Mouse (Mus musculus) olfactory bulb, adult 2 months (tissue): Measurements from ENCODE around the gene Crb2.

Experiments
- CTCF ChIP-seq: fragments of 200-500 bp; IDR thresholded peaks from 2 replicates; pipeline ENCODE4 v1.5.1; 2012; ENCODE audit warnings: low read depth, mild to moderate bottlenecking, low read length, moderate library complexity; ENCODE audit not compliant: insufficient read depth
- POLR2A ChIP-seq: fragments of 200-500 bp; IDR thresholded peaks from 2 replicates; pipeline ENCODE4 v1.6.1; 2012; ENCODE audit warnings: mild to moderate bottlenecking, low read depth, low read length, moderate library complexity; ENCODE audit not compliant: insufficient read depth

DNA sequence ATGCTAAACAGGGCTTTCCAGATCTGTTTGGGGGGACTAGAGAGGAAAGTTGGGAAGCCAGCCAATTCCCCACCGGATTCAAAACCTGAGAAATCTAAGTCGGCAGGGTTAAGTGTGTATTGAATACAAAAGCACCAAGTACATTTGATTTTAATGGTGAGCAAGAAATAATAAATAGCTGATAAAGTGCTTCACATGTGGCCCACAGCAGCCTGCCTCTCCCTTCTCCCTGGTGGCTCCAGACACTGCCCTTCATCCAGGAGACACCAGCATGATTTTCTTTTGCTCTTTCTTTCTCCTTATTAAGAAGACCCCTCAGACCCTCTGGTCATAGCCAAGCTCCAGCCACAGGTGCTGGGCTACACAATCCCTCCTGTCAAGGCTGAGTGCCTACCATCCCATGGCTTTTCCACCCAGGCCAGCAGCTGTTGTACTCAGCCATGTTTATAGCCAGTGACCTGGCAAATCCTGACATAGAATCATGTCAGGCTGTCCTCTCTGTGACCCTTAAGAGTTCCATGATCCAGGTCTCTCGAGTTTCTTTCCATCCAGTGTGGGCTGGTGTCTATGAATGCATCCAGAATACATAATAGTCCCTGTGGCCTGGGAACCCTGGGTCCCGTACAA is 43.6 kb downstream of the Crb2 start:
- no peak for TF ChIP-seq POLR2A
- no peak for TF ChIP-seq CTCF
